Mouse (Mus musculus) bone marrow macrophage, adult 2 months (primary cell): Measurements from ENCODE around the gene Efhd2.

ENCODE experiments used
- CTCF ChIP-seq: IDR thresholded peaks from 2 replicates; pipeline ENCODE4 v1.5.1; 2012; ENCODE audit warnings: low read depth, mild to moderate bottlenecking, low read length, moderate library complexity
- POLR2A ChIP-seq: IDR thresholded peaks from 2 replicates; pipeline ENCODE4 v1.6.1; 2012; ENCODE audit warnings: mild to moderate bottlenecking, low read depth, low read length, borderline replicate concordance

GRCm38 (mm10) chr4:141822089-141822488 is 52.6 kb downstream of the Efhd2 start:
- TF ChIP-seq POLR2A (no peak), CTCF (no peak)
